Mouse (Mus musculus) C3H10T1/2 (cell line): ENCODE measurements around the gene Scgb1b29. TPM values are rescaled to one million over a fixed set of nuclear protein-coding genes. Genes with fewer than 3 reads are reported as not detected.

Source experiments
- polyA plus RNA-seq, 2 experiments: library from polyadenylated mRNA; unstranded; fragments of >200 nt; fragmentation: generic; extraction: Trizol; gene quantifications; one replicate each; pipeline ENCODE4 v1.2.1; 2012; ENCODE audit warnings: missing spikeins in 2 of 2

Scgb1b29 gene
- polyA plus RNA-seq, result not detected

GRCm38 (mm10) chr7:32441241-32441640 lies at the start of gene Scgb1b29:
Scgb1b29 (plus strand) TSS chr7:32441541.

Other genes starting within 250 kb of the Scgb1b29 start
- not detected for gene Scgb2b11, start 230.4 kb upstream of the Scgb1b29 start, polyA plus RNA-seq
- gene Scgb1b11, start 218.7 kb upstream of the Scgb1b29 start, polyA plus RNA-seq, result not detected
- not detected for gene Scgb2b12, start 114.3 kb upstream of the Scgb1b29 start, polyA plus RNA-seq
- not detected for gene Scgb1b12, start 107.4 kb upstream of the Scgb1b29 start, polyA plus RNA-seq